13 mouse cellular contexts compared by ENCODE assay signal in genomic region chr17:6102287-6102686, GRCm38 (mm10).
"Had no signal": no experiment of that assay in that cellular context is flagged by ENCODE, and none has a peak within 500 bp of the region (broad histone marks: within the 10 kb centered on the region; RNA-seq: fewer than 3 reads in every experiment).

No protein-coding gene starts in this region.

- DNase-seq: gastrocnemius, adult 2 months; gastrocnemius, postnatal 10 days; gastrocnemius, postnatal 25 days; heart, adult 18-20 months; heart, postnatal 10 days; heart, postnatal 4 days; kidney, adult 18-20 months; kidney, adult 8-10 months; kidney, postnatal 10 days; kidney, postnatal 25 days; kidney, postnatal 4 days; liver; liver, embryonic 13.5 days had no signal
